Mouse (Mus musculus): ENCODE measurements around the gene Nhs. TPM values are rescaled to one million over a fixed set of nuclear protein-coding genes. Genes with fewer than 3 reads are reported as not detected.
"Not testable (repeated sequence)": the region's sequence is repeated elsewhere in the genome, so short reads cannot be mapped to it uniquely, and the experiment has no call there.

The Nhs gene
- polyA plus RNA-seq, 1 experiment from 2014 or later: 2.8 TPM

GRCm38 (mm10) chrX:161894442-161894841 is 265.1 kb downstream of the Nhs start:
- Histone ChIP-seq H3K4me1 (ENCODE audit: control insufficient read depth, insufficient read depth, low read length) (no peaks in the 10 kb centered on the region), H3K27me3 (ENCODE audit: control insufficient read depth, insufficient read depth, low read length) (peaks cover 3% of the 10 kb centered on the region; the same call in 1 of the 2 replicates), H3K9me3 (ENCODE audit: control insufficient read depth, low read length) (no peaks in the 10 kb centered on the region), H3K4me3 (ENCODE audit: low read depth, low read length) (no peak overlapping the region), H3K36me3 (ENCODE audit: control insufficient read depth, insufficient read depth, low read length) (no peaks in the 10 kb centered on the region), H3K4me2 (ENCODE audit: low read depth) (no peak overlapping the region), H3K27ac (ENCODE audit: low read depth, low read length) (no peak overlapping the region), H3K9ac (ENCODE audit: low read length) (no peak overlapping the region)
- DNase-seq (ENCODE audit: low spot score) (no peak), ATAC-seq (ENCODE audit: insufficient read depth, low FRiP score, low TSS enrichment) (no peak)
- WGBS: 76% methylated on average over 2 of the region's 2 CpGs

- Histone ChIP-seq H3K4me1 (ENCODE audit: control insufficient read depth, insufficient read depth, low read length) (no peaks in the 10 kb centered on the region), H3K9me3 (ENCODE audit: control insufficient read depth, low read length) (no peaks in the 10 kb centered on the region), H3K4me3 (ENCODE audit: low read depth, low read length) (no peak overlapping the region), H3K36me3 (ENCODE audit: control insufficient read depth, insufficient read depth, low read length) (no peaks in the 10 kb centered on the region), H3K27me3 (ENCODE audit: control insufficient read depth, insufficient read depth, low read length) (peaks cover 3% of the 10 kb centered on the region; the same call in 1 of the 2 replicates), H3K9ac (ENCODE audit: low read length) (no peak overlapping the region), H3K4me2 (ENCODE audit: low read depth) (no peak overlapping the region), H3K27ac (ENCODE audit: low read depth, low read length) (no peak overlapping the region)
- DNase-seq (ENCODE audit: low spot score): no peak
- no peak for ATAC-seq (ENCODE audit: insufficient read depth, low FRiP score, low TSS enrichment)
- WGBS: 94% methylated on average over 3 of the region's 3 CpGs
Observed at GRCm38 (mm10) chrX:161883661-161884060, 275.9 kb downstream of the Nhs start.

- WGBS: 82% methylated on average over 1 of the region's 1 CpGs
- peak; percentile 11 for DNase-seq (ENCODE audit: low spot score)
- Histone ChIP-seq H3K4me2 (ENCODE audit: low read depth) (no peak overlapping the region), H3K27me3 (ENCODE audit: control insufficient read depth, insufficient read depth, low read length) (0 out of 2 replicates have a peak, but pooled peaks cover 2% of the 10 kb centered on the region), H3K4me1 (ENCODE audit: control insufficient read depth, insufficient read depth, low read length) (no peaks in the 10 kb centered on the region), H3K27ac (ENCODE audit: low read depth, low read length) (no peak overlapping the region), H3K9me3 (ENCODE audit: control insufficient read depth, low read length) (no peaks in the 10 kb centered on the region), H3K36me3 (ENCODE audit: control insufficient read depth, insufficient read depth, low read length) (no peaks in the 10 kb centered on the region), H3K4me3 (ENCODE audit: low read depth, low read length) (no peak overlapping the region), H3K9ac (ENCODE audit: low read length) (no peak overlapping the region)
- ATAC-seq (ENCODE audit: insufficient read depth, low FRiP score, low TSS enrichment): no peak
Observed at GRCm38 (mm10) chrX:161877123-161877522, 282.4 kb downstream of the Nhs start.

- ATAC-seq (ENCODE audit: insufficient read depth, low FRiP score, low TSS enrichment): no peak
- DNase-seq (ENCODE audit: low spot score): no peak
- Histone ChIP-seq H3K27ac (ENCODE audit: low read depth, low read length) (no peak overlapping the region), H3K4me1 (ENCODE audit: control insufficient read depth, insufficient read depth, low read length) (no peaks in the 10 kb centered on the region), H3K4me2 (ENCODE audit: low read depth) (no peak overlapping the region), H3K36me3 (ENCODE audit: control insufficient read depth, insufficient read depth, low read length) (no peaks in the 10 kb centered on the region), H3K27me3 (ENCODE audit: control insufficient read depth, insufficient read depth, low read length) (0 out of 2 replicates have a peak, but pooled peaks cover 2% of the 10 kb centered on the region), H3K9ac (ENCODE audit: low read length) (no peak overlapping the region), H3K4me3 (ENCODE audit: low read depth, low read length) (no peak overlapping the region), H3K9me3 (ENCODE audit: control insufficient read depth, low read length) (no peaks in the 10 kb centered on the region)
Observed at GRCm38 (mm10) chrX:161873511-161873910, 286.0 kb downstream of the Nhs start.

GRCm38 (mm10) chrX:161871306-161871705 is 288.2 kb downstream of the Nhs start:
- H3K27ac ChIP-seq (ENCODE audit: low read depth, low read length): no peak overlapping the region
- H3K4me3 ChIP-seq (ENCODE audit: low read depth, low read length): no peak overlapping the region
- DNase-seq (ENCODE audit: low spot score): no peak
- no peak overlapping the region for H3K4me2 ChIP-seq (ENCODE audit: low read depth)
- H3K4me1 ChIP-seq (ENCODE audit: control insufficient read depth, insufficient read depth, low read length): no peaks in the 10 kb centered on the region
- no peaks in the 10 kb centered on the region for H3K36me3 ChIP-seq (ENCODE audit: control insufficient read depth, insufficient read depth, low read length)
- H3K9me3 ChIP-seq (ENCODE audit: control insufficient read depth, low read length): no peaks in the 10 kb centered on the region
- no peak for ATAC-seq (ENCODE audit: insufficient read depth, low FRiP score, low TSS enrichment)
- WGBS: 89% methylated on average over 7 of the region's 7 CpGs
- 0 out of 2 replicates have a peak, but pooled peaks cover 2% of the 10 kb centered on the region for H3K27me3 ChIP-seq (ENCODE audit: control insufficient read depth, insufficient read depth, low read length)
- H3K9ac ChIP-seq (ENCODE audit: low read length): no peak overlapping the region

GRCm38 (mm10) chrX:161855630-161856029 is 303.9 kb downstream of the Nhs start:
- peaks cover 8% of the 10 kb centered on the region; the same call in 1 of the 2 replicates for H3K27me3 ChIP-seq (ENCODE audit: control insufficient read depth, insufficient read depth, low read length)

GRCm38 (mm10) chrX:161853626-161854312 is 305.8 kb downstream of the Nhs start:
- H3K9ac ChIP-seq (ENCODE audit: low read length): no peak overlapping the region
- no peaks in the 10 kb centered on the region for H3K9me3 ChIP-seq (ENCODE audit: control insufficient read depth, low read length)
- ATAC-seq (ENCODE audit: insufficient read depth, low FRiP score, low TSS enrichment) (no peak), DNase-seq (ENCODE audit: low spot score) (no peak)
- no peak overlapping the region for H3K4me2 ChIP-seq (ENCODE audit: low read depth)
- no peak overlapping the region for H3K27ac ChIP-seq (ENCODE audit: low read depth, low read length)
- no peak overlapping the region for H3K4me3 ChIP-seq (ENCODE audit: low read depth, low read length)
- WGBS: 75% methylated on average over 4 of the region's 4 CpGs
- no peaks in the 10 kb centered on the region for H3K4me1 ChIP-seq (ENCODE audit: control insufficient read depth, insufficient read depth, low read length)
- H3K36me3 ChIP-seq (ENCODE audit: control insufficient read depth, insufficient read depth, low read length): no peaks in the 10 kb centered on the region
- peaks cover 8% of the 10 kb centered on the region; the same call in 1 of the 2 replicates for H3K27me3 ChIP-seq (ENCODE audit: control insufficient read depth, insufficient read depth, low read length)

More at GRCm38 (mm10) chrX:161855630-161856029, 303.9 kb downstream of the Nhs start:
- no peak overlapping the region for H3K4me3 ChIP-seq (ENCODE audit: low read depth, low read length)
- H3K4me1 ChIP-seq (ENCODE audit: control insufficient read depth, insufficient read depth, low read length): no peaks in the 10 kb centered on the region
- H3K36me3 ChIP-seq (ENCODE audit: control insufficient read depth, insufficient read depth, low read length): no peaks in the 10 kb centered on the region
- WGBS: 98% methylated on average over 2 of the region's 2 CpGs
- H3K9ac ChIP-seq (ENCODE audit: low read length): no peak overlapping the region
- no peak for DNase-seq (ENCODE audit: low spot score)
- ATAC-seq (ENCODE audit: insufficient read depth, low FRiP score, low TSS enrichment): no peak
- H3K27ac ChIP-seq (ENCODE audit: low read depth, low read length): no peak overlapping the region
- no peaks in the 10 kb centered on the region for H3K9me3 ChIP-seq (ENCODE audit: control insufficient read depth, low read length)
- no peak overlapping the region for H3K4me2 ChIP-seq (ENCODE audit: low read depth)

GRCm38 (mm10) chrX:161826186-161826585 is 333.3 kb downstream of the Nhs start:
- not testable (repeated sequence) for ATAC-seq (ENCODE audit: insufficient read depth, low FRiP score, low TSS enrichment); H3K4me3 ChIP-seq (ENCODE audit: low read depth, low read length); H3K27me3 ChIP-seq (ENCODE audit: control insufficient read depth, insufficient read depth, low read length); H3K27ac ChIP-seq (ENCODE audit: low read depth, low read length); H3K9ac ChIP-seq (ENCODE audit: low read length); H3K36me3 ChIP-seq (ENCODE audit: control insufficient read depth, insufficient read depth, low read length); DNase-seq (ENCODE audit: low spot score); H3K9me3 ChIP-seq (ENCODE audit: control insufficient read depth, low read length); H3K4me2 ChIP-seq (ENCODE audit: low read depth); H3K4me1 ChIP-seq (ENCODE audit: control insufficient read depth, insufficient read depth, low read length)
- 28% methylated on average over 2 of the region's 2 CpGs for WGBS

- peak; percentile 38; the same call in 1 of the 2 replicates for ATAC-seq (ENCODE audit: insufficient read depth, low FRiP score, low TSS enrichment)
Observed at GRCm38 (mm10) chrX:161790182-161790581, 369.3 kb downstream of the Nhs start.

More at GRCm38 (mm10) chrX:161790182-161790581, 369.3 kb downstream of the Nhs start:
- H3K4me3 ChIP-seq (ENCODE audit: low read depth, low read length): no peak overlapping the region
- 33% methylated on average over 6 of the region's 6 CpGs for WGBS
- no peaks in the 10 kb centered on the region for H3K4me1 ChIP-seq (ENCODE audit: control insufficient read depth, insufficient read depth, low read length)
- no peak overlapping the region for H3K4me2 ChIP-seq (ENCODE audit: low read depth)
- H3K36me3 ChIP-seq (ENCODE audit: control insufficient read depth, insufficient read depth, low read length): no peaks in the 10 kb centered on the region
- no peaks in the 10 kb centered on the region for H3K9me3 ChIP-seq (ENCODE audit: control insufficient read depth, low read length)
- no peak overlapping the region for H3K27ac ChIP-seq (ENCODE audit: low read depth, low read length)
- H3K9ac ChIP-seq (ENCODE audit: low read length): no peak overlapping the region
- peaks cover 2% of the 10 kb centered on the region; the same call in 1 of the 2 replicates for H3K27me3 ChIP-seq (ENCODE audit: control insufficient read depth, insufficient read depth, low read length)
- DNase-seq (ENCODE audit: low spot score): peak; percentile 42

All from neural tube, embryonic 11.5 days (tissue).